Mouse (Mus musculus) midbrain, postnatal 0 days (tissue): ENCODE measurements around the gene Leo1. TPM values are rescaled to one million over a fixed set of nuclear protein-coding genes. Genes with fewer than 3 reads are reported as not detected.
A peak's percentile ranks its signal among the peaks of the same experiment; 100 is the strongest.
"Not testable (repeated sequence)": the region's sequence is repeated elsewhere in the genome, so short reads cannot be mapped to it uniquely, and the experiment has no call there.

Source experiments
- ATAC-seq: fragments of 200-750 bp; cut with Nextera tagmentation; 2 replicates; pipeline ENCODE4 v1.8.0; 2017; ENCODE audit warnings: moderate number of reproducible peaks, mild to moderate bottlenecking, moderate TSS enrichment, moderate library complexity; ENCODE audit not compliant: low FRiP score
- DNase-seq: peaks from one replicate; pipeline ENCODE4 v3.0.0-alpha.2; 2015; ENCODE audit warnings: low spot score
- H3K27ac ChIP-seq: fragments of 300-500 bp; sonication (generic); 2 replicates; pipeline ENCODE4 v1.5.1; 2014; ENCODE audit warnings: low read depth, mild to moderate bottlenecking, low read length, mixed read lengths
- H3K27me3 ChIP-seq: fragments of 300-500 bp; sonication (generic); 2 replicates; pipeline ENCODE4 v1.6.1; 2014; ENCODE audit warnings: low read length, control low read depth, mixed read lengths; ENCODE audit not compliant: insufficient read depth
- H3K36me3 ChIP-seq: fragments of 300-500 bp; sonication (generic); 2 replicates; pipeline ENCODE4 v1.6.1; 2014; ENCODE audit warnings: low read length, control low read depth, mixed read lengths; ENCODE audit not compliant: insufficient read depth
- H3K4me1 ChIP-seq: fragments of 300-500 bp; sonication (generic); 2 replicates; pipeline ENCODE4 v1.6.1; 2014; ENCODE audit warnings: mild to moderate bottlenecking, control low read depth, antibody characterized with exemption, low read length, mixed read lengths; ENCODE audit not compliant: insufficient read depth
- H3K4me2 ChIP-seq: fragments of 300-500 bp; sonication (generic); 2 replicates; pipeline ENCODE4 v1.6.1; 2014; ENCODE audit warnings: low read depth, mild to moderate bottlenecking, low read length, mixed read lengths; ENCODE audit not compliant: poor library complexity, severe bottlenecking
- H3K4me3 ChIP-seq: fragments of 300-500 bp; sonication (generic); 2 replicates; pipeline ENCODE4 v1.5.1; 2014; ENCODE audit warnings: low read depth, mild to moderate bottlenecking, low read length, moderate library complexity
- H3K9ac ChIP-seq: fragments of 300-500 bp; sonication (generic); replicated peaks from 2 replicates; pipeline ENCODE4 v1.6.1; 2014; ENCODE audit warnings: mild to moderate bottlenecking, low read length, moderate library complexity, mixed read lengths; ENCODE audit not compliant: poor library complexity, severe bottlenecking
- H3K9me3 ChIP-seq: fragments of 300-500 bp; sonication (generic); 2 replicates; pipeline ENCODE4 v1.6.1; 2016; ENCODE audit warnings: low read length, control low read depth
- CTCF ChIP-seq: IDR thresholded peaks from 2 replicates; pipeline ENCODE4 v1.5.1; 2016; ENCODE audit warnings: antibody characterized with exemption, mild to moderate bottlenecking
- WGBS: fragments of 180-500 bp; shearing (Covaris S2); extraction: QIAGEN DNeasy Blood & Tissue Kit; methylation state at CpG from one replicate; pipeline ENCODE4 v1.1.7; 2014; 5-methylcytosine and 5-hydroxymethylcytosine counted together
- polyA plus RNA-seq: library from polyadenylated mRNA; unstranded; fragments of >200 nt; fragmentation: Nextera tagmentation; extraction: Ambion mirVana; gene quantifications from 2 replicates; pipeline ENCODE4 v1.2.1, GENCODE M21; 2015
- total RNA-seq: library from RNA; depleted of rRNA; stranded (reverse); fragments of >200 nt; gene quantifications from 2 replicates; pipeline ENCODE4 v1.2.3, GENCODE M21; 2014

Gene Leo1
- total and polyA plus RNA-seq, 2 experiments from 2014 or later, result 27.8 to 45.0 TPM

DNA sequence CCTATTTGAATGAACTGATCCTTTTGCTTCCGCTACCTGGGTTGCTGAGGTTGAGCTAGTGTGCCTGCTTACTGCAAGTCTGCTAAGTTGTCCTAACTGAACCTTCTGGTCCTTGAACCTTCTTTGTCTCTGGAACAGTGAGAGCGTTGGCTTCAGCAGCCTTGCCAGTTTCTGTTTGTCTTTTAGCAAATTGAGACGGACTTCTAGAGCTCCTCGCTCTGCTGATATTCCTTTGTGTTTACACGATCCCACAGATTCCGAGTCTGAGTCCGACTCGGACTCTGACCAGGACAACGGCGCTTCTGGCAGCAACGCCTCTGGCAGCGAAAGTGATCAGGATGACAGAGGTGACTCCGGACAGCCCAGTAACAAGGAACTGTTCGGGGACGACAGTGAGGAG, 3.7 kb downstream of the Leo1 start:
- TF ChIP-seq CTCF, result no peak
- no peaks in the 10 kb centered on the region for H3K9me3 ChIP-seq
- H3K36me3 ChIP-seq, result peaks cover 39% of the 10 kb centered on the region
- 90% methylated on average over 15 of the region's 15 CpGs for WGBS
- DNase-seq (no peak), ATAC-seq (no peak)
- no peak overlapping the region for H3K9ac ChIP-seq
- H3K4me1 ChIP-seq, result peaks cover 7% of the 10 kb centered on the region; the same call in 1 of the 2 replicates
- H3K4me3 ChIP-seq, result no peak overlapping the region
- H3K4me2 ChIP-seq, result no peak overlapping the region
- H3K27me3 ChIP-seq, result no peaks in the 10 kb centered on the region
- no peak overlapping the region for H3K27ac ChIP-seq

GRCm38 (mm10) chr9:75446574-75446973, 5.2 kb downstream of the Leo1 start:
- ATAC-seq, H3K4me2 ChIP-seq, H3K27ac ChIP-seq, H3K9me3 ChIP-seq, H3K4me1 ChIP-seq, H3K9ac ChIP-seq, H3K27me3 ChIP-seq, DNase-seq, H3K4me3 ChIP-seq: not testable (repeated sequence)
- 87% methylated on average over 10 of the region's 10 CpGs for WGBS
- peaks cover 45% of the 10 kb centered on the region for H3K36me3 ChIP-seq

DNA sequence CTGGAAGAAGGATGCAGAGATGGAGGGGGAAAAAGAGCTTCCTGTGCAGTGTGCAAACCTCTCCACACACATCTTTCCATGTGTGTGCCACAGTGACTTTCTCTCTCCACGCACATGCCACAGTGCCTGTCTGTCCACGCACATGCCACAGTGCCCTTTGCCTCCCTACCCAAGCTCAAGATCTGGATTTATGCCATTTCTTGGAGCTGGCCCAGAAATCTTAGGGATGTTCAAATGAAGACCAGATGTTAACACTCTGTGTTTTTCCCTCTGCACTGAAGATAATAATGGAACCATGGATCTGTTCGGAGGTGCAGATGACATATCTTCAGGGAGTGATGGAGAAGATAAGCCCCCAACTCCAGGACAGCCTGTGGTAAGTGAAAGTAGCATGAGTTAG, 6.7 kb downstream of the Leo1 start:
- Histone ChIP-seq H3K4me1 (no peaks in the 10 kb centered on the region), H3K27me3 (no peaks in the 10 kb centered on the region), H3K4me3 (no peak overlapping the region), H3K9ac (no peak overlapping the region), H3K27ac (no peak overlapping the region), H3K4me2 (no peak overlapping the region), H3K36me3 (peaks cover 54% of the 10 kb centered on the region), H3K9me3 (no peaks in the 10 kb centered on the region)
- no peak for TF ChIP-seq CTCF
- ATAC-seq (no peak), DNase-seq (no peak)
- WGBS, result 90% methylated on average over 3 of the region's 3 CpGs

- no peak overlapping the region for H3K4me2 ChIP-seq
- no peak for DNase-seq
- no peak overlapping the region for H3K27ac ChIP-seq
- TF ChIP-seq CTCF, result no peak
- no peak for ATAC-seq
- H3K36me3 ChIP-seq, result peaks cover 73% of the 10 kb centered on the region
- no peaks in the 10 kb centered on the region for H3K9me3 ChIP-seq
- no peaks in the 10 kb centered on the region for H3K27me3 ChIP-seq
- no peaks in the 10 kb centered on the region for H3K4me1 ChIP-seq
- H3K4me3 ChIP-seq, result no peak overlapping the region
- no peak overlapping the region for H3K9ac ChIP-seq
- WGBS, result 96% methylated on average over 2 of the region's 2 CpGs
Measured at GRCm38 (mm10) chr9:75453994-75454393, 12.7 kb downstream of the Leo1 start.

- Histone ChIP-seq H3K9ac (no peak overlapping the region), H3K4me3 (no peak overlapping the region), H3K36me3 (peaks cover 79% of the 10 kb centered on the region), H3K4me1 (no peaks in the 10 kb centered on the region), H3K27ac (no peak overlapping the region), H3K27me3 (no peaks in the 10 kb centered on the region), H3K4me2 (no peak overlapping the region), H3K9me3 (no peaks in the 10 kb centered on the region)
- ATAC-seq (no peak), DNase-seq (no peak)
- WGBS, result 83% methylated on average over 10 of the region's 10 CpGs
- no peak for TF ChIP-seq CTCF
Measured at GRCm38 (mm10) chr9:75455684-75456083, 14.4 kb downstream of the Leo1 start.

DNA sequence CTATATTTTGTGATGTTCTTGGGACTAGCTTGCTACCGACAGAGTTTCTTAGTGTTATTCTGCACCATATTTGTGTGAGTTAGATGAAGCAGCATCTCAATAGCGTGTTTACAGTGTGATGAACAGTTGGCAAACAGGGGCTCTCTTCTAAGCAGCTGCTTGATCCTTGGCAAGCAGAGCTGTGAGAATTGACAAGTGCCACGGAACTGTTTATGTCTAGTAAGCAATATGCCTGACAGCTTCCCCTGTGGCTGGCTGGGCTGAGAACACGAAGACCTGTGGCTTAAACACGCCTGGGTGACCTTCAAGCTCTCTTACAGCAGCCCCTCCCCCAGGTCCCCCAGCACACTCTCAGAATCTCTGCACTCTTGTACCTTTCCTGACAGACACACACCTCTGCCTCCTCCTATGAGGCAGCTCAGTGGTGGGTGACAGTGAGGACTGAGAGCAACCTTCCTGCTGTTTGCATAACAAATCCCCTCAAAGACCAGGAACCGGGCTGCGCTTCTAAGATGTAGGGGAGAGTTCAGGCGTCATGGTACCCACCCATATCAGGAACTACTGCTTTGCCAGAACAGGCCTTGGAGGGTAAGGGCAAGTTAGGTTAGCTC, 21.8 kb downstream of the Leo1 start:
- H3K9ac ChIP-seq, result no peak overlapping the region
- H3K36me3 ChIP-seq, result peaks cover 64% of the 10 kb centered on the region
- TF ChIP-seq CTCF, result no peak
- DNase-seq (peak; percentile 58), ATAC-seq (no peak)
- H3K4me3 ChIP-seq, result no peak overlapping the region
- no peaks in the 10 kb centered on the region for H3K9me3 ChIP-seq
- H3K4me1 ChIP-seq, result no peaks in the 10 kb centered on the region
- H3K27ac ChIP-seq, result no peak overlapping the region
- no peaks in the 10 kb centered on the region for H3K27me3 ChIP-seq
- 79% methylated on average over 8 of the region's 8 CpGs for WGBS
- H3K4me2 ChIP-seq, result no peak overlapping the region
